Mouse (Mus musculus): ENCODE measurements around the gene Nim1k.
"Not testable (repeated sequence)": the region's sequence is repeated elsewhere in the genome, so short reads cannot be mapped to it uniquely, and the experiment has no call there.

Gene Nim1k

GRCm38 (mm10) chr13:119684416-119685177 is 71.1 kb downstream of the Nim1k start:
- DNase-seq: no peak

- DNase-seq: no peak
Observed at GRCm38 (mm10) chr13:119681161-119681560, 74.5 kb downstream of the Nim1k start.

- no peak for DNase-seq
Observed at GRCm38 (mm10) chr13:119679721-119680120, 76.0 kb downstream of the Nim1k start.

- DNase-seq: no peak
Observed at GRCm38 (mm10) chr13:119678794-119679193, 76.9 kb downstream of the Nim1k start.

- DNase-seq: not testable (repeated sequence)
Observed at GRCm38 (mm10) chr13:119661420-119661819, 94.3 kb downstream of the Nim1k start.
